Mouse (Mus musculus): ENCODE results near the gene Cherp. TPM values are rescaled to one million over a fixed set of nuclear protein-coding genes. Genes with fewer than 3 reads are reported as not detected.

Gene Cherp
- polyA plus RNA-seq (2014; fragmentation: Nextera tagmentation; extraction: Ambion mirVana), result 55.7 and 63.4 TPM in 2 replicates

GRCm38 (mm10) chr8:72474826-72475546 is at the start of gene Cherp:
Gene Cherp, minus strand, starts transcription at chr8:72475226.
- Histone ChIP-seq H3K9ac (replicated peaks; ENCODE audit: low read length) (peak within 1 kb of the TSS; percentile 91), H3K27ac (replicated peaks; ENCODE audit: low read depth, low read length) (peak within 1 kb of the TSS; percentile 80), H3K27me3 (ENCODE audit: control insufficient read depth, insufficient read depth, low read length) (no peaks in the 10 kb centered on the region), H3K4me3 (ENCODE audit: low read depth, low read length) (peak within 1 kb of the TSS; percentile 89), H3K36me3 (replicated peaks; ENCODE audit: control insufficient read depth, insufficient read depth, low read depth, low read length) (peaks cover 9% of the 10 kb centered on the region), H3K9me3 (replicated peaks; ENCODE audit: control insufficient read depth, low read length) (no peaks in the 10 kb centered on the region), H3K4me2 (ENCODE audit: low read depth, low read length) (peak within 1 kb of the TSS; percentile 89), H3K4me1 (ENCODE audit: control insufficient read depth, insufficient read depth, low read length) (peaks cover 3% of the 10 kb centered on the region)
- DNase-seq (ENCODE audit: low spot score), result peak; percentile 98
- peak; percentile 93 for ATAC-seq (replicated peaks; ENCODE audit: insufficient number of reproducible peaks, low FRiP score, low TSS enrichment, low read depth)
- 0% methylated on average over 76 of the region's 80 CpGs for WGBS

DNA sequence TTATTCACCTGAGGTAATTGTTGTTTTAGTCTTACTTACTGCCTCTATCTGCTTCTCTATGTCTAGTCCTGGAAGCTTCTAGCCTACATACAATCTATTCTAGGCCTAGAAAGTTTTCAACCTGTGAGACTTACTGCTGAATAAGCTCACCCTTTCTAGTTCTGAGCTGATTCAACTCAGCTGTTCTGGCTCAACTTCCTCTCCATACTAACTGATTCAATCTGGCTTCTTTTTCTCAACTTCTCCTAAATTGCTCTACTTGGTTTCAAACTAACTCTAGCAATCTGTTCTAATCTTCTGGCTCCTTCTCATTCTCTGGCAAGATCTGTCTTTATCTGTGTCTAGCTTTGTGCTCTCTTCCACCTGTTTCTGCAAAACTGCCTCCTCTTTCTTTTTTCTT is 46.9 kb upstream of the Cherp start:
- Histone ChIP-seq H3K4me2 (ENCODE audit: low read depth, low read length) (no peak overlapping the region), H3K4me3 (ENCODE audit: low read depth, low read length) (no peak overlapping the region), H3K9ac (replicated peaks; ENCODE audit: low read length) (no peak overlapping the region), H3K4me1 (ENCODE audit: control insufficient read depth, insufficient read depth, low read length) (no peaks in the 10 kb centered on the region), H3K27me3 (ENCODE audit: control insufficient read depth, insufficient read depth, low read length) (no peaks in the 10 kb centered on the region), H3K9me3 (replicated peaks; ENCODE audit: control insufficient read depth, low read length) (no peaks in the 10 kb centered on the region), H3K36me3 (replicated peaks; ENCODE audit: control insufficient read depth, insufficient read depth, low read depth, low read length) (no peaks in the 10 kb centered on the region), H3K27ac (replicated peaks; ENCODE audit: low read depth, low read length) (no peak overlapping the region)
- ATAC-seq (replicated peaks; ENCODE audit: insufficient number of reproducible peaks, low FRiP score, low TSS enrichment, low read depth), result no peak
- DNase-seq (ENCODE audit: low spot score), result no peak

DNA sequence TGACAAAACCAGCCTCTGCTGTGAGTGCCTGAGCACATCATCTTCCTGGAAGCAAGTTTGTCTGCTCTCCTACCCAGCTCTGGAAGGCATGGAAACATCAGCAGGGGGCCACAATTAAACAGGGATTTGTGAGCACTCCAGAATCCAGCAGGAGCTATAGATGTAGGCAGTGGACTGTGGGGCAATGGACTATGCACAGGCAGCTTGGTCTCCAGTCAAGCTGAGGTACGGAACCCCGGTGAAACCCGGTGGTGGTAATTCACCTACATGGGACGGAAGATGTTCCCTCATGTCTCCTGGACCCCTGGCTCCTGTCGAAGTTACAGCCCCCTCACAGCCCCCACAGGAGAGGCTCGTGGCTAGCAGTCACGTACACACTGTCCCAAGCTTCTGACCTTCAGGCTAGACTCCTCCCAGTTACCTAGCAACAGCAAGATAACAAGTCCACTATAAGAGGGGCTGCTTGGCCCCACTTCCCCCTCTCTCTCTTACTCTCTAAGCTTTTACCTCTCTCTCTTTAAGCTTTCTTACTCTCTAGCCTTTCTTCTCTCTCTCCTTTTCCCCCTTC is 42.5 kb upstream of the Cherp start:
- DNase-seq (ENCODE audit: low spot score) (no peak), ATAC-seq (replicated peaks; ENCODE audit: insufficient number of reproducible peaks, low FRiP score, low TSS enrichment, low read depth) (no peak)
- H3K36me3 ChIP-seq (replicated peaks; ENCODE audit: control insufficient read depth, insufficient read depth, low read depth, low read length), result no peaks in the 10 kb centered on the region
- no peak overlapping the region for H3K4me2 ChIP-seq (ENCODE audit: low read depth, low read length)
- no peak overlapping the region for H3K4me3 ChIP-seq (ENCODE audit: low read depth, low read length)
- no peaks in the 10 kb centered on the region for H3K27me3 ChIP-seq (ENCODE audit: control insufficient read depth, insufficient read depth, low read length)
- WGBS, result 85% methylated on average over 7 of the region's 7 CpGs
- H3K4me1 ChIP-seq (ENCODE audit: control insufficient read depth, insufficient read depth, low read length), result no peaks in the 10 kb centered on the region
- H3K27ac ChIP-seq (replicated peaks; ENCODE audit: low read depth, low read length), result no peak overlapping the region
- no peak overlapping the region for H3K9ac ChIP-seq (replicated peaks; ENCODE audit: low read length)
- H3K9me3 ChIP-seq (replicated peaks; ENCODE audit: control insufficient read depth, low read length), result no peaks in the 10 kb centered on the region

- WGBS, result 91% methylated on average over 1 of the region's 1 CpGs
Measured at GRCm38 (mm10) chr8:72513158-72513557, 38.1 kb upstream of the Cherp start.

GRCm38 (mm10) chr8:72512648-72513047 is 37.6 kb upstream of the Cherp start:
- WGBS, result 84% methylated on average over 1 of the region's 1 CpGs
- H3K4me1 ChIP-seq (ENCODE audit: control insufficient read depth, insufficient read depth, low read length), result no peaks in the 10 kb centered on the region
- DNase-seq (ENCODE audit: low spot score), result no peak

More at GRCm38 (mm10) chr8:72513158-72513557, 38.1 kb upstream of the Cherp start:
- Histone ChIP-seq H3K9me3 (replicated peaks; ENCODE audit: control insufficient read depth, low read length) (no peaks in the 10 kb centered on the region), H3K4me1 (ENCODE audit: control insufficient read depth, insufficient read depth, low read length) (no peaks in the 10 kb centered on the region), H3K4me3 (ENCODE audit: low read depth, low read length) (no peak overlapping the region), H3K36me3 (replicated peaks; ENCODE audit: control insufficient read depth, insufficient read depth, low read depth, low read length) (no peaks in the 10 kb centered on the region), H3K27me3 (ENCODE audit: control insufficient read depth, insufficient read depth, low read length) (no peaks in the 10 kb centered on the region), H3K27ac (replicated peaks; ENCODE audit: low read depth, low read length) (no peak overlapping the region), H3K4me2 (ENCODE audit: low read depth, low read length) (no peak overlapping the region), H3K9ac (replicated peaks; ENCODE audit: low read length) (no peak overlapping the region)
- DNase-seq (ENCODE audit: low spot score), result no peak
- ATAC-seq (replicated peaks; ENCODE audit: insufficient number of reproducible peaks, low FRiP score, low TSS enrichment, low read depth), result no peak

GRCm38 (mm10) chr8:72507505-72507904 is 32.5 kb upstream of the Cherp start:
- H3K4me1 ChIP-seq (ENCODE audit: control insufficient read depth, insufficient read depth, low read length), result no peaks in the 10 kb centered on the region

More at GRCm38 (mm10) chr8:72512648-72513047, 37.6 kb upstream of the Cherp start:
- Histone ChIP-seq H3K36me3 (replicated peaks; ENCODE audit: control insufficient read depth, insufficient read depth, low read depth, low read length) (no peaks in the 10 kb centered on the region), H3K27me3 (ENCODE audit: control insufficient read depth, insufficient read depth, low read length) (no peaks in the 10 kb centered on the region), H3K9me3 (replicated peaks; ENCODE audit: control insufficient read depth, low read length) (no peaks in the 10 kb centered on the region), H3K9ac (replicated peaks; ENCODE audit: low read length) (no peak overlapping the region), H3K4me3 (ENCODE audit: low read depth, low read length) (no peak overlapping the region), H3K4me2 (ENCODE audit: low read depth, low read length) (no peak overlapping the region), H3K27ac (replicated peaks; ENCODE audit: low read depth, low read length) (no peak overlapping the region)
- no peak for ATAC-seq (replicated peaks; ENCODE audit: insufficient number of reproducible peaks, low FRiP score, low TSS enrichment, low read depth)

DNA sequence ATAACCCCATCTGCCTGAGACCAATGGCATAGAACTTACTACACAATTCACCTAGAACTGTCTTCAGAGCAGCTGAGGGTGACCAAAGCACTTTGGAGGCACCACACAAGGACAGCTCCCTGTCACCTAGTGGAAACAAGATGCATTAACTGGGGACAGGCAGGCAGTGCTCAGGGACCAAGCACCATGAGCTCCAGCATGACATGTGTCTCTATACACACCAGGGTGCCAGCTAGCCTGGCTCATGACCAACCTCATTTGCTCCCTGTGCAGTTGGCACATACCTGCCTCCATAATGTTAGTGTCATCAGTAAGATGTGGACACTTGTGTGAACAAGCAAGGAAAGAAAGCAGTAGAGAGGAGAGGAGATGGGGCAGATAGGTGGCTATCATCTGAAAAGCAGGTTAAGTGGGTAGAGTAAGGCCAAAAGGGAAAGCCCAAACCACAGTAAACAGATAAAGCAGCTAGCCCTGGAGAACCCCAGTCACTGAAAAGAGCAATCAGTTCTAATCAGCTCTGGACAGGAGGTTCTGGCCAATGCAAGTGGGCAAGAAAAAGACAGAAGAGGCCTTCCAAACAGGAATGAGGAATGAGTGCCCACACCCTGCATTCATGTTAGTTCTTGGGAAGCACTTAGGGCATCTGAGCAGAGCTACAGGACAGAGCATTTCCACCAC is 29.8 kb upstream of the Cherp start:
- Histone ChIP-seq H3K27ac (replicated peaks; ENCODE audit: low read depth, low read length) (no peak overlapping the region), H3K4me3 (ENCODE audit: low read depth, low read length) (no peak overlapping the region), H3K36me3 (replicated peaks; ENCODE audit: control insufficient read depth, insufficient read depth, low read depth, low read length) (no peaks in the 10 kb centered on the region), H3K9me3 (replicated peaks; ENCODE audit: control insufficient read depth, low read length) (no peaks in the 10 kb centered on the region), H3K4me2 (ENCODE audit: low read depth, low read length) (no peak overlapping the region), H3K9ac (replicated peaks; ENCODE audit: low read length) (no peak overlapping the region), H3K4me1 (ENCODE audit: control insufficient read depth, insufficient read depth, low read length) (no peaks in the 10 kb centered on the region), H3K27me3 (ENCODE audit: control insufficient read depth, insufficient read depth, low read length) (no peaks in the 10 kb centered on the region)
- no peak for DNase-seq (ENCODE audit: low spot score)
- ATAC-seq (replicated peaks; ENCODE audit: insufficient number of reproducible peaks, low FRiP score, low TSS enrichment, low read depth), result no peak

More at GRCm38 (mm10) chr8:72507505-72507904, 32.5 kb upstream of the Cherp start:
- H3K27me3 ChIP-seq (ENCODE audit: control insufficient read depth, insufficient read depth, low read length), result no peaks in the 10 kb centered on the region
- 80% methylated on average over 1 of the region's 1 CpGs for WGBS
- H3K9me3 ChIP-seq (replicated peaks; ENCODE audit: control insufficient read depth, low read length), result no peaks in the 10 kb centered on the region
- H3K36me3 ChIP-seq (replicated peaks; ENCODE audit: control insufficient read depth, insufficient read depth, low read depth, low read length), result no peaks in the 10 kb centered on the region
- DNase-seq (ENCODE audit: low spot score) (no peak), ATAC-seq (replicated peaks; ENCODE audit: insufficient number of reproducible peaks, low FRiP score, low TSS enrichment, low read depth) (no peak)
- no peak overlapping the region for H3K4me3 ChIP-seq (ENCODE audit: low read depth, low read length)
- no peak overlapping the region for H3K4me2 ChIP-seq (ENCODE audit: low read depth, low read length)
- no peak overlapping the region for H3K27ac ChIP-seq (replicated peaks; ENCODE audit: low read depth, low read length)
- H3K9ac ChIP-seq (replicated peaks; ENCODE audit: low read length), result no peak overlapping the region; the same call in 1 of the 2 replicates

GRCm38 (mm10) chr8:72504137-72504536 is 29.1 kb upstream of the Cherp start:
- ATAC-seq (replicated peaks; ENCODE audit: insufficient number of reproducible peaks, low FRiP score, low TSS enrichment, low read depth), result no peak
- H3K9me3 ChIP-seq (replicated peaks; ENCODE audit: control insufficient read depth, low read length), result no peaks in the 10 kb centered on the region
- no peak for DNase-seq (ENCODE audit: low spot score)

More at GRCm38 (mm10) chr8:72504137-72504536, 29.1 kb upstream of the Cherp start:
- no peaks in the 10 kb centered on the region for H3K36me3 ChIP-seq (replicated peaks; ENCODE audit: control insufficient read depth, insufficient read depth, low read depth, low read length)
- H3K27me3 ChIP-seq (ENCODE audit: control insufficient read depth, insufficient read depth, low read length), result no peaks in the 10 kb centered on the region
- H3K4me3 ChIP-seq (ENCODE audit: low read depth, low read length), result no peak overlapping the region
- H3K9ac ChIP-seq (replicated peaks; ENCODE audit: low read length), result no peak overlapping the region
- H3K4me1 ChIP-seq (ENCODE audit: control insufficient read depth, insufficient read depth, low read length), result no peaks in the 10 kb centered on the region
- H3K27ac ChIP-seq (replicated peaks; ENCODE audit: low read depth, low read length), result no peak overlapping the region
- no peak overlapping the region for H3K4me2 ChIP-seq (ENCODE audit: low read depth, low read length)

All from embryonic facial prominence, embryonic 11.5 days (tissue).